Mouse (Mus musculus) lung, adult 2 months (tissue): ENCODE data around the gene Pdk1.

ENCODE experiments used
- CTCF ChIP-seq: fragments of 200-500 bp; IDR thresholded peaks from 2 replicates; pipeline ENCODE4 v1.5.1; 2011; ENCODE audit warnings: mild to moderate bottlenecking, low read length, control low read depth; ENCODE audit not compliant: insufficient read depth
- POLR2A ChIP-seq: fragments of 200-500 bp; IDR thresholded peaks from 2 replicates; pipeline ENCODE4 v1.6.1; 2011; ENCODE audit warnings: low read depth, mild to moderate bottlenecking, control low read depth, low read length, borderline replicate concordance; ENCODE audit errors: extremely low read depth

- TF ChIP-seq POLR2A (no peak), CTCF (no peak)
Observed at GRCm38 (mm10) chr2:71882914-71883651, 10.1 kb downstream of the Pdk1 start.
